Mouse (Mus musculus): ENCODE data around the gene Sema6d.

The Sema6d gene

DNA sequence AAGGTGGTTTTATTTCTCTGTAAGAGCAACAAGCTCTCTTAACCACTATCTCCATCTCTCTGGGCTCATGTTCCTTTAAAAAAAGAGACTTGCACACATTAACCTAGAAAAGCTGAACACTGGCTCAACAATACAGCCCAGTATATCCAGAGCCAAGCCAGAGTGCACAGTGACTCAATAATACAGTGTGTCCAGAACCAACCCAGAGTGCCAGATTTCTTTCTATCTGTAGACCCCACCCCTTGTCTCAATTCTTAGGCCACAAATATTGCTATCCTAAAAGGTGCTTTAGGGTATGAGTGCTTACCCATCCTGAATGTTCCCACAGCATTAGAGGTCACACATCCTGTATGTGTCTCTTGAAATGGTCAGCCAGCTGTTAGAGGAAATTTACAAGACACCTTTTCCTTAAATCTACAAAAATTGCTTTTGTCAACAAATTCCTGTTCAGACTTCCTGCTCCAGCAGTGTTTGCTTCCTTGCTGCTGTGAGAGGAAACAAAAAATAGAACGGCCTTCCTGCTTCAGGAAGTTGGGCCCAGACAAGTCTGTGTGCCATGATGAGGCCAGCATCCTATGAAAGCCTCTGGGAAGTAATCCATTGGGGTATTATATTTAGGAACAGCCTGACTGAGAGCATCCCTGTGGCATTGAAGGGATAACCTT lies 465.1 kb downstream of the Sema6d start:
- DNase-seq (ENCODE audit: low read depth) = no peak

DNA sequence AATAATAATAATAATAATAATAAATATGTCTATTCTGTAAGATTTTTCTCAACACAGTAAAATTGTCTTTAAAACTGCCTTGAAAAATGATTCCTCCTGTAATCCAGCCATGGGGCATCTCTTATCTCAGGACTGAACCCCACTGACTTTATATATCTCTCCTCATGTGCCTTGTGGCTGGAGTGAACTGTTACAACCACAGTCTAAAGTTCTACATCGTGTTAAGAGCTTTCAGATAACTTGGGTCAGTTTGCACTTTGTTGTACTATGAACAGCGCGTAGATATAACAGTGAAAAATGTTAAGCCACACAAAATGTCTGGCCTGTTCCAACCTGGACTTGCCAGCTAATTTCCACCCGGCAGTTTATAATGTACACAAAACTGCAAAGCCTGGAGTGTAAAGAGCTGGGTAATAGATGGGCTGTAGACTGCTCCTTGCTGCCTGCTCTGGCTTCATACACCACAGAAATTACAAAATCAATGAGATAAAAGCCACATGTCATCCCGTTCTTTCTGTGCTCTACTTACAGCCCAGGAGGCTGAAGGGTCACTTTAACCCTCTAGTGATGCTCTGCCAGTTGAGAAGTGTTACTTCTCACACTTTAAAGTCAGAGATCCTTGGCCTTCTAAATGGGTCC lies 467.2 kb downstream of the Sema6d start:
- DNase-seq (ENCODE audit: low read depth) = no peak

DNA sequence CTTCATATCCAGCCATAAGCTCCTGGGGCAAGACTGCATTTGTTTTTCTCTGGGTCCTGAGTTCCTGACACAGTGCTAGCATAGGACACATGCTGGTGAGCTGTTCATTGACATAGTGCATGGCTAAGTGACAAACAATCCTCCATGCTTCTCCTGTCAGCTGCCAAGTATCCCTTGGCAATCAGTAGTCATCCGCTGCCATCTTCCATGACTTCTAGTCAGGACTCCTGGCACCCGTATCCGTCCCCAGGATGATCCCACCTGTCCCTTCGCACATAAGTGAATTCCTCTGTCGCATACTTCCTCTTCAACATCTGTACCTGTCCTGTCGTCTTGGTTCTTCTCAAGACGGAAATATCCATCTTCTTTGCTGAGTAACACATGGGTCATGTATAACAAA lies 468.3 kb downstream of the Sema6d start:
- no peak for DNase-seq (ENCODE audit: low read depth)

DNA sequence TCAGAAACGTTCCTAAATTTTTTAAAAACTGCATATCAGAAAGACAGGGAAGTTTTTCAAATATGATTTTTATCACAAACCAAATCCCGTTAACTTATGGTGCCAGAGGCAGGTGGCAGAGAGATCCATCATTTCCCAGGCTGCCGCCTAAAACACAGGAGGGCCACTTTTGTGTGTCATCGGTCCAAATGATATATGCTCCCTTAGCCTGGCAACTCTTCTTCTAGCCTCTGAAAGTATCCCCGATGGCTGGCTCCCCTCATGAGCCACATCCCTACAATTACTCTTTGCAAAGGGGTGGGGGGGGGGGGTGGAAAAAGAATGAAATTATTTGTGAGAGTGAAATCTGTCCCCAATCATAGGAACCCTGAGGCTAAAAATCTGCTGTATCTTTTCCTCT lies 471.9 kb downstream of the Sema6d start:
- DNase-seq (ENCODE audit: low read depth) = no peak

DNA sequence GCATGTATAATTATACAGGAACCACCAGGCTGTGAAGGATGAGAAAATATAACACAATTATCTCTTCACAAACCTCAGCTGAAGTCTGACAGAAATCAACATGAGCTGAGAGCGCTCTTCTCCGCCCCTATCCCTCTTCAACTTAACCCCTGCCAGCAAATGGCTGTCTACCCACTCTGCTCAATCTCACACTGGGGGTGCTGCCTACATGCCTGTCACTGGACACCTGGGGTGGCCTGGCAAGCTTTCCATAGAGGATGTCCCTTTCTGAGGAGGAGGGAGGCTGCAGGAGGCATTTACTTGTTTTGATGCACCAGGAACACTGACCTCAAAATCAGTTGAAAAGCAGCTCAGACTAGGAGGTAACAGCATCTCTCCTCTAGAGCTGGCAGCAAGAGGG lies 472.3 kb downstream of the Sema6d start:
- DNase-seq (ENCODE audit: low read depth) = no peak

DNA sequence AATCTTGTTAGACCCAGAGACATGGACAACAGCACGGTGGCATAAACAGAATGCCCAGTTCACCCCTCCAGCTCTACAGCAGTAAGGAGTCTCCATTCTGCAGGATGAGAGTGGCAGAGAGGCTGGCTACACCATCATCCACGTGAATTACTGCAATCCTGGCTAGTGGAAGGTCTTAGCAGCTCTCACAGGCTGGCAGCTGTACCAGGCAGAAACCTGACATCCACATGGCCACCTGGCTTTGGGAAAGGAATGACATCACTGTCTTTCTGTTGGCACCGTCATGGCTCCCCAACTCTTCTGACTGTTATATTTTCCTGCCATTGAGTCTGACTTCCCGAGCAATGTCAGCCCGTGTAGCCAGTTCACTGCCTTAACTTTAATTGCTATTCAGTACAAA lies 474.0 kb downstream of the Sema6d start:
- no peak for DNase-seq (ENCODE audit: low read depth)

DNA sequence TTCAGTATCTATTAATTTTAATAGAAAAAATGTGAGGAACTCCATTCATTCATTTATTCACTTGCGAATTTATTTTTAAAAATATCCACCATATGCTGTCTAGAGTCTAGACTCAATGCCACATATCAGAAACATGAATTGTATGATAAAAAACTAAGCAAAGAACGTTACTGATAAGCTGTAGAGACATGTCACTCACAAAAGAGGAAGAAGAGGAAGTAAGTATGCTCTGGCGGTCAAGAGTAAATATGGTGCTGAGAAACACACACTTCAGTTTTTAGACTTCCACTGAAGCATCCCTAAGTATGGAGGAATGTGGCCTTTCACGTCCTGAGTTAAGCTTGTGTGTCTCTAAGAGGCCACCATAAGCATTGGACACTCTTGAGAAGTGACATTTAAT lies 484.0 kb downstream of the Sema6d start:
- no peak for DNase-seq (ENCODE audit: low read depth)

DNA sequence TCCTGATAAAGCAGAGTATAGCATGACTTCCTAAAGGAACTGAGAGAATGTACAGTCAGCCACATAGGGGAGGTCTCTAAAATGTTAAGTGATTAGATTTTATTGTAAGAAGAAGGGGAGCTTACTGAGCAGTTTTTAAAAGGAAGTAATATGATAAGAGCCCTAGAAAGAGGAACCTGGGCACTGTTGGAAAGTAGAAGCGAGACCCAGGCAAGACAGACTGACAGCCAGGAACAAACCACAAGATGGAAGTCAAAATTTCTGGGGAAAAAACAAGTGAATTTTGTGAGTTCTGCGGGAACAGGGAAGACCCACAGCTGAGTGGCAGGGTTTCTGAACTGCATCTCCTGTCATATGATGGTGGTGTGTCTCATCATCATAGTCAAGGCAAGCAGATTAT lies 486.3 kb downstream of the Sema6d start:
- no peak for DNase-seq (ENCODE audit: low read depth)

DNA sequence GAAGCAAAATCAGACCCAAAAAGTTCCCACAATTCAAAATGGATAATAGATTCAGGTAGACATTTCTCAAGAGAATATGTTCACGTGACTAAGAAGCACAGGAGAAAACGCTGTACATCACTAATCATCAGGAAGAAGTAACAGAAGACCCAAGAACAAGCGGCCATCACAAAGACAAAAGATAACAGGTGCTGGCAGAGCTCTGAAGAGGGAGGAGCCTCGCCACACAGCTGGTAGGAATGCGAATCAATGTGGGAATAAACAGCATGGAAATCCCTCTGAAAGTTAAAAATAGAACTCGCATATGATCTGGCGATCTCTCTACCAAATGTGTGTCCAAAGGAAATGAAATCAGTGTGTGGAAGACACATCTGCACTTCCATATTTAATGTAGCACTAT lies 493.8 kb downstream of the Sema6d start:
- DNase-seq (ENCODE audit: low read depth) = no peak

DNA sequence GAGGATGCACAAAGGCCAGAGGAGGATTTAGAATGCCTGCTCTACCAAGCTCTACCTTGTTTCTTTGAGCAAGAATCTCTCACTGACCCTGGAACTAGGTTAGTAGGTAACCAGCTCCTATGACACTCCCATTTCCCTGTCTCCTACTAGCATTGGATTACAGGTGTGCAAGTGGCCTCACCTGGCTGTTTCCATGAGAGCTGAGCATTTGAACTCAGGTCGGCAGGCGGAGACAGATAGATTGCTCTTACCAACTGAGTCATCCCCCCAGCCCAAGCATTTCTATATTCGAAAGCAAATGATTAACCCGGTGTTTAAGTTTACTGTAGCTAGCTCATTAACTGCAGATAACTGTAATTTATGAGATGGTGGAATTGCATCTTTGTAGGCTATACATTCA lies 503.0 kb downstream of the Sema6d start:
- no peak for DNase-seq (ENCODE audit: low read depth)

DNA sequence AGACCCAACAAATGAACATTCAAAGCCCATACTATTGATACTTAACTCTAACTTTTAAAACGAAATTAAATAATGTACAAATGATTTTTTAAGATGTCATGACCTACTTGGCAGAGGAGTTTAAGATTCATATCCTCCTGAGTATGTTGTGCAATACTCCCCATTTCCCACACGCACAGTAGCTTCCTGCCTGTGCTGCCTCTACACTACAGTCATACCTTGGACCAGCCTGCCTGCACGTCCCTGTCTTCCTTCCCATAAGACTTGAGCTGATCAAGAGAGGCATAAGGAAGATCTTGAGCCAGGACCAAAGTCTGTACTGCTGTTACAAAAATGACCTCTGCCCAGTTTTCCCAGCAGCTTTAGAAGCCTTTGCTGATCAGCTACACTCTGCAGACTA lies 509.2 kb downstream of the Sema6d start:
- DNase-seq (ENCODE audit: low read depth) = no peak

DNA sequence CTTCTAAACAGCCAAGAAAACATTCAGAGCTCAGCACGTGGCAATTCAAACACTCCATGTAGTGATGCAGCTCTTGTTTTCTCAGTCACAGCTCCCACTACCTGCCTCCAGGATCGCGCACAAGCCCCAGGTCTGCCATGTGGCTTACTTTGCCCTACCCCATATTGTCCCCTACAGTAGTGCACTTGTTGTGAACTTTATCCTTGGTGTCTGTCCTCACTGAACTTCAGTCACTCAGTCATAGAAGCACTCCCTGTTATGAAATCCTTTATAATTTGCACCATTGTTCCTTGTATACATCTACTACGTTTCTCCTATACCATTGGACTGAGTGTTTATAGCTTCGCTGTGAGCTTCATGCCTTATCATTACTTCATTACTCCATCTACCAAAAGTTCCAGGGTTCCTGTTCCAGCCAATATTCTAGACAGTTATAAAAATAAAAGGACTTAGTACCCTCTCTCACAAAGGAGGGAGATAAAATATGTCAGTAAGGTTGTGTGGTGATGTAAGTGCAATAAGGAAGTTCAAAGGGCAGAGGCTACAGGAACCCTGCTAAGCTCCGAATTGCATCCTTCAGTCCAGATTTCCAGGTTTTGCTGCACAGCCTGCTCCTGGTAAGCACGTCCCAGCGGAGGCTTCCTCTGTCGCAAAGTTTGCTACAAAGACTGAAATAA lies 512.1 kb downstream of the Sema6d start:
- no peak for DNase-seq (ENCODE audit: low read depth)

DNA sequence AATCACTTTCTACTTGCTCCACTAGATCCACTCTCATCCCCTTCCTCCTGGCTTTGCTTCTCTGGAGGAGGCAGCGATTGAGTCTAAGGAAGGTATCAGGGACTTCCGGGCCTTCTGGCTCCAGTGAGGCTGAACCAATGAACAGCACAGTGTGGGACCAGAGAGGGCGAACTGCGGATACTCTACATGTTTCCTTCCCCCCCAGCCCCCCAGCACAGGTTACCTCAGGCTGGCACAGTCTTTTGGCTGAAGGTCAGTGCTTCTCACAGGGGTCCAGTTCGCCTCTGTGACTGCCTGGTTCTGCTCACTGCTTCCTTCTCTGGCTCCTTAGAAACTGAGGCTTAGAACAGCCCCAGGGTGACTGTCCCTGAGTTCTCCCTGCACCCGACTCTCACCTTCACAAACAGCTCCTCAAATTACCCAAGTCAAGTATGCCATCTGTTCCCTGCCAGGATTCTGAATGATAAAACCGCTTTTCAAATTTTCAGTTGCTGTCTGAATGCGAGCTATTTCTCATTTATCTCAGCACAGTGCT lies 512.7 kb downstream of the Sema6d start:
- DNase-seq (ENCODE audit: low read depth) = no peak

DNA sequence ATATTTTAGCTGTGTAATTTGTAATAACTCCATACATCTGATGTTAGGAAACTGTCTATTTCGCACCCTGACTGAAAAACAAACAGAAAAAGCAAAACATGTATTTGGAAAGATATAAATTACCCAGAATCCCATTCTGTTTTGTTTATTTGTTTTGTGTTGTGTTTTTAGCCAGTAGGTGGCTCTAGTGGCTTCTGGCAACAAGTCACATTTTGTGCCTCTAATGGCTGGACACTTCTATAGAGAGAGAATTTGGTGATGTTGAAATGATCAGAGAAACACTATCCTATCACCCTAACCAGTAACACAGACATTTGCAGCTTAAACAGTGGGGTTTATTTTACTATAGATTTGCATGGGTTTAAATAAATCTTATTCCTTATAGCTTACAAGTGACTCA lies 515.6 kb downstream of the Sema6d start:
- DNase-seq (ENCODE audit: low read depth) = no peak

DNA sequence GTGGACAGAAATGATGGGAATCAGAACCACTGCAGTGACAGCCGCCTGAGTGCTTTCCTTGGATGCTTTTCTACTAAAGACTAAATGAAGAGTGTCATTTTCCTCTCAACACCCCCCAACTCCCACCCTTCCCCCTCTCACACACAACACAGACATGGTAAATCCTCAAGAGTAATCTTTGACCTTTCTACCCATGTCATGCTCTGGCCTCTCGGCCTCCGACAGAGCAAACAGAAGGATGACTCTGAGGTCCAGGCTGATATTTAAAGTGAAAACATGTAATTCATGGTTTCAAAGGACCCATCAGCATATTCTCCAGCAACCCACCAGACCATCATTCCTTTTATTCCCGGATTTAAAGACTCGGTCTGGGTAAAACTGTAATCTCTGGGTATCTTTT lies 518.2 kb downstream of the Sema6d start:
- DNase-seq (ENCODE audit: low read depth) = no peak

DNA sequence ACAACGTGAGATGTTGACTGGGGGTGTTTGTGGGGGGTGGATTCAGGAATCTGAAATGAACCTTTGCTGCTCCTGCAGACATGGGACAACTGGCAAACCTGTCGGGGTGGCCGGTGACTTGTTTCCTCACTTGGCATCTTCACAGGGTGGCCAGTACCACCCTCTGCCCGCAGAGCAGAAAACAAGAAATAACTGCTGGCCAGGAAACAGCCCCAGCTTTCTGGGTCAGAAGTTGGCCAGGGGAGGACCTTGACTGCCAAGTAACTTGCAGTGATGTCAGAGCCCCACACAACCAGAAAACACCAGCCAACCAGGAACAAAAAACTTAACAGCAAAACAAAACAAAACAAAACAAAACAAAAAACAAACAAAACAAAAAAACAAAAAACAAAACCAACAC lies 518.8 kb downstream of the Sema6d start:
- no peak for DNase-seq (ENCODE audit: low read depth)

DNA sequence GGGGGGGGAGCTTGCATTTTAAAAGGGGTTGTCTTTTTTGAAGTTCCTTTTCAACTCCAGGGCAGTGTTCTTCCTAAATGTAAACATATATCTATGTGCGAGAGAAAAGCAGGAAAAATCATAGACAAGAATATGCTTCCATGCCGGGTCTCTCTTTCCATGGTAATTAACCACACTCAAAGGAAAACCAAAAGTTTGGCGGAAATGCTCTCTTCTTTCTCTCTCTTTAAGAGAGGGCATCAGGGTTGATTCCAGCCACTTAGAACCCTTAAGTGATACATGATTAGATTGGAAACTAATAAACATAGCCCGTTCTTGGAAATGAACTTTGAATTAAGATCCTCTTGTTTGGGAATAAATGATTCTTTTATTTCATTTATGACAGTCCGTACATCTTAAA lies 519.2 kb downstream of the Sema6d start:
- no peak for DNase-seq (ENCODE audit: low read depth)

DNA sequence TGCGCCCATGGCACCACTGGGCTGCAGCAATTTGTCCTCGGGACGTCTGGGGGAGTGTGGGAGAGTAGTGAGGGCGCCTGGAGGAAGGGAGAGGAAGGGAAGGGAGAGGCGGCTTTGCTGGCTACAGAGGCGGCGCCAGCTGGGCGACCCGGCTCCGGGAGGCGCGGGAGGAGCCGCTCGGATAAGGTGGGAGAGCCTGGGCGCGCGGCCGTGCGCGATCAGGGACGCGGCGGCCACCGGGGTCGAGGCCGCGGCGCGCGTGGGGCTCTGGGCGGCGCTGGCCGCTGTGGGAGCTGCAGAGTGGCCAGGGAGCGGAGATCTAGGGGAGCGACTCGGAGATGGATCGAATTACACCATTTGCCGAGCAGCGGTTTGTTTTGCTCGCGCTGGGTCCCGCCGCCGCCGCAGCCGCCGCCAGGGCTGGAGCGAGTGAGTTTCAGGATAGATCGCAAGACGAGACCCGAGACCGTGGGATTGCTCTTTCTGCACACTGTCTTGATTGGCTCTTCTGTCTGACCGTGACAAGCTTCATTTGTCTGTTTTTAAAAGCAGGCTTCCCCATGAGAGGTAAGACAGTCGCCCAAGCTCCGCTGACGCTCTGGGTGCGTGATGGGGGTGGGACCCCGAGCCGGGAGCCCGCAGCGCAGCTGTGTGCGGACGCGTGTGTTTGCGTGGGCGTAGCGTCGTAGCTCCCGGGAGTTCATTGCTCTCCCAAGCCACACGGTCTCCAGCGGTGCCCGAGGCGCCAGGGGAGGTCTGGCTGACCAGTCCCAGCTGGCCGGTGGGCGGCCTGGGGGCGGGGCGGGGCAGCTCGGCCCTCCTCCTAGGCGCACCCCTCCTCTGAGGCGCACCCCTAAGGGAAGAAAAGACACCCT lies 520.2 kb downstream of the Sema6d start:
- DNase-seq (ENCODE audit: low read depth) = no peak

DNA sequence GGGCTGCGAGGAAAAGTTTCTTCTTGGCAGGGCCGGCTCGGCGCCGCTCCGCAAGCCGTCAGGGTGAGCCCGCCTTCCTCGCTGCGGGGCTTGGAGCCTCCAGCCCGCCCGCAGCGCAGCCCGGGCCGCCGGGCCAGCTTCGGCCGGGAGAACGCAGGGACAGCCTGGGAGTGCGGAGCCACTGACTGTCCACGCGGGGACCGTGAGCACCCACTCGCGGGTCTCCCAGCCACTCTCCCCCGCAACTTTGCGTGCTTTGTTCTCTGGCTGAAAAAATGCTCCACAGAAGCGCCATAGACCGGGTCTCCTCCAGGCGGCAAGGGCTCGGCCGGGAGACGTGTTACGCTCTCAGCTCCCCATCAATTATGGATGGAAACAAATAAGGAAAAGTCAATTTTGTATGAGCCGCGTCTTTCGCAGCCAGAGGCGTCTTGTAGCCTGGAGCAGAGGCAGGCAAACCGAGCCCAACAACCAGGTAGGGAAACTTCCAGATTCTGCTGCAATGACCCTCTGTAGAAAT lies 520.9 kb downstream of the Sema6d start:
- no peak for DNase-seq (ENCODE audit: low read depth)

DNA sequence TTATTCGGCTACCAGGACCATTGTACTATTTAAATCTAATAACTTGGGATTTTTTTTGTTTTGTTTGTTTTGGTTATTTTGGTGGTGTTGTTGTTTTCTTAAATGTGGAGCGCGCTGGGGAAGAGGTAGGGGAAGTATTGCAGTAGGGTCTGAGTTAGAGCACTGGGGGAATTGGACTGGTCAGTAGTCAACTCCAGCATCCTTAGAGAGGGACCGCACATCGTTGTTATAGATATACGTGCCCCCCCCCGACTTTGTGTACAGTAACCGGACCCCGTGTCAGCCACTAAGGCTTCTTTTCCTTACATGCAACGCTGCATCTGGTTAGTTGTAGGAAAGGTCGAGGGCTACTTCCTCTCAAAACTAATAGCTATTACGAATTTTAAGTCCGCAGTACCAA lies 521.5 kb downstream of the Sema6d start:
- DNase-seq (ENCODE audit: low read depth) = no peak

DNA sequence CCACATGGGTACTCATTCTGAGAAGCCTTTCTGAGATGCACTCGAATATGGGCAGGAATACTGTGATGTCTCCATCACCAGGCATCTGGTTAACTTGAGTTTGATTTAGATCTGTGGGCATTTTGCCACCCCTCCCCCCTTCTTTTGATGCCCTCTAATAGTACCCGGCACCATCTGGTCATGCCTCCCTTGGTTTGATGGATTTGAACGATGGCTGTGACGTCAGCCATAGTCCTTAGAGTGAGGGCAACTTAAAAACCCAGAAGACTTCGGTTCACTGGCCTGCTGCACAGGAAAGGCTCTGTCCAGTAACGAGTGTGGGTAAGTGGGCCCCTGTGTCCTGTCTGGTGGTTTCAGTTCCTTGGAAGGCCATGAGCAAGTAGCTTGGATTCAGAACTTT lies 522.5 kb downstream of the Sema6d start:
- no peak for DNase-seq (ENCODE audit: low read depth)
